Mouse (Mus musculus) erythroblast, embryonic 14.5 days (primary cell): Measurements from ENCODE around the gene C8b.

Source experiments
- GATA1 ChIP-seq: IDR thresholded peaks from 2 replicates; pipeline ENCODE4 v1.6.1; 2012; ENCODE audit warnings: low read length, inconsistent platforms, mixed read lengths
- TAL1 ChIP-seq: IDR thresholded peaks from 3 replicates; pipeline ENCODE4 v1.6.1; 2012; ENCODE audit warnings: low read length, inconsistent platforms, mixed read lengths

DNA sequence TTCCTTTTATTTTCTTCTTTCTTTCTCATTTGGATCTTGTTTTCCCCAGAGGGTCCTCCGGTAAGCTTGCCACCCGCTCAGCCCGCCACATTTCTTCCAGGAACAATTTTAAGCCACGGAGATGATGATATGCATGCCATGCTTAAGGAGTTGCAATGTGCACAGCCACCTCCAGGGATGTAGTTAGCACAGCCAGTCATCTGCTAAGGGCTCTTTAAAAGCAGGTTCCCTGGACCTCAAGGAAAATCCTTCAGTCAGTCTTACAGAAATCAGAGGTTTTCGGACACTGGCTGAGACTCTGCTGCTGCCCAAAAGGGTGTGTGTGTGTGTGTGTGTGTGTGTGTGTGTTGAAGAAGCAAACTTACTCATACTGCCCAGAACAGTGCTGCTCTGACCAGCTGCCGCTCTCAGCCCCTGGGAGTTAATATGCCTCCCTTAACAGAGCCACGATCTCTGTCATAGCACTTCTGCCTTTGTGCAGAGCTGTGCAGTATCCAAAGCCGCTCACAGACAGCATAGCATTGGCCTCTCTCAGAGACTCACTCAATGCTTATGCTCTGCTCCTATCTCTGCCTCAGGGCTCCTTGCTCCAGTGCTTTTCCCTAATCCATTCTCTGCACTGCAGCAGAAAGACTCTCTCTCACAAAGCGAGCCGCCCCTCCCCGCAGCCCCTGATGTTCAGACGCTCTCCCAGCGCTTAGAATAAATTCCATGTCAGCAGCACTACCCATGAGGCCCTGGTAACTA is 5.1 kb upstream of the C8b start:
- no peak for TF ChIP-seq GATA1
- TF ChIP-seq TAL1, result no peak
